Mouse (Mus musculus): ENCODE measurements around the gene Tnfrsf25. TPM values are rescaled to one million over a fixed set of nuclear protein-coding genes. Genes with fewer than 3 reads are reported as not detected.

The Tnfrsf25 gene
- total RNA-seq (2014; rRNA removed) (0.22 and 1.6 TPM in 2 replicates), polyA plus RNA-seq (2015; fragmentation: Nextera tagmentation; extraction: Ambion mirVana) (0.48 and 0.62 TPM in 2 replicates)

DNA sequence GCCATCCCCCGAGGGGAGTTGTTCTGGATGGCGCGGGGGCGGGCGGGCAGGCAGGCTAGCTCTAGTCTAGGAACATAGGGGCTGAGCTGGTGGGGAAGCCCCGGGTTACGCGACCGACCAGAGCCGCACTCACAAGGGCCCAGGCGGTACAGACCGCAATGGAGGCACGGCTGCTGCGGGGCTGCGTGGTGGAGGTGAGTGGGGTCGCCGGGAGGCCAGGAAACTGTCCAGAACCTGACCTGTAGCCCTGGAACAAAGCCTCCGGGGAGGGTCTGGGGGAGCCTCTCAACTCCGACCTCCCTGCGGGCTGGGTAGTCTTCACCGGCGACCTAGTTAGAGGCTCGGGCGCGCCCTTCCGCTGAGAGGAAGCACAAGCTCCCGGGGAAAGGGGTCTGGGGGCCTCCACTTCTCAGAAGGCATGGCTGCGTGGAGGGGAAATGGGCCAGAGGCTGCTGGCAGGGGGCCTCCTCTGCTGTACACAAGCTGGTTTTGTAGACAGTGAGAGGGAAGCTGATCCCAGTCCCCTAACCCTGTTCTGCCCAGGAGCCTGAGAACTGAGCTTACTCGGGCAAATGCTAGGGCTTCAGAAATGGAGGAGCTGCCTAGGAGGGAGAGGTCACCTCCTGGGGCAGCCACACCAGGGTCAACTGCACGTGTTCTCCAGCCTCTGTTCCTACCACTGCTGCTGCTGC, at the start of gene Tnfrsf25:
Tnfrsf25 (plus strand) TSS at position 14 of the 692 bp plus-strand sequence.
- Histone ChIP-seq H3K9ac (replicated peaks; ENCODE audit: low read length) (no peak within 1 kb of the TSS), H3K27ac (no peak within 1 kb of the TSS), H3K36me3 (ENCODE audit: insufficient read depth, low read length) (peaks cover 13% of the 10 kb centered on the region), H3K27me3 (ENCODE audit: insufficient read depth, low read length) (peaks cover 55% of the 10 kb centered on the region), H3K4me3 (ENCODE audit: low read length) (no peak within 1 kb of the TSS), H3K4me2 (ENCODE audit: low read depth, low read length) (peak within 1 kb of the TSS; percentile 26; the same call in 1 of the 2 replicates), H3K4me1 (ENCODE audit: insufficient read depth, low read length) (no peaks in the 10 kb centered on the region), H3K9me3 (ENCODE audit: low read length) (no peaks in the 10 kb centered on the region)
- ATAC-seq (no peak), DNase-seq (ENCODE audit: low spot score) (no peak)
- TF ChIP-seq CTCF (IDR thresholded peaks at IDR 0.05; ENCODE audit: low read depth) = no peak
- WGBS = 5% methylated on average over 30 of the region's 30 CpGs

DNA sequence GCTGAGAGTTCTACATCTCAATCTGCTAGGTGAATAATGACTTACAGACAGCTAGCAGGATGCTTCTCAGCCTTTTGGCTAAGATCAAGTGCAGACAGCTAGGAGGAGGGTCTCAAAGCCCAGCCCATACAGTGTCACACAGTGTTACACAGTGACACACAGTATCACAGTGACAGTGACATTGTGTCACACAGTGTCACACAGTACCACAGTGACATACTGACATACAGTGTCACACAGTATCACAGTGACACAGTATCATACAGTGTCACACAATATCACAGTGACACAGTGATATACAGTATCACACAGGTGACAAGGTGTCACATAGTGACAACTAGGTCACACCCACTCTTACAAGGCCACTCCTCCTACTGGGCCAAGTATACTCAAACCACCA, 48.5 kb upstream of the Tnfrsf25 start:
- no peaks in the 10 kb centered on the region for H3K27me3 ChIP-seq (ENCODE audit: insufficient read depth, low read length)
- no peak overlapping the region for H3K4me3 ChIP-seq (ENCODE audit: low read length)
- TF ChIP-seq CTCF (IDR thresholded peaks at IDR 0.05; ENCODE audit: low read depth) = no peak
- H3K27ac ChIP-seq = no peak overlapping the region
- peak; percentile 46; the same call in 1 of the 2 replicates for ATAC-seq
- H3K36me3 ChIP-seq (ENCODE audit: insufficient read depth, low read length) = no peaks in the 10 kb centered on the region
- no peaks in the 10 kb centered on the region for H3K9me3 ChIP-seq (ENCODE audit: low read length)
- no peak overlapping the region for H3K4me2 ChIP-seq (ENCODE audit: low read depth, low read length)
- H3K9ac ChIP-seq (replicated peaks; ENCODE audit: low read length) = no peak overlapping the region
- no peak for DNase-seq (ENCODE audit: low spot score)
- H3K4me1 ChIP-seq (ENCODE audit: insufficient read depth, low read length) = no peaks in the 10 kb centered on the region

DNA sequence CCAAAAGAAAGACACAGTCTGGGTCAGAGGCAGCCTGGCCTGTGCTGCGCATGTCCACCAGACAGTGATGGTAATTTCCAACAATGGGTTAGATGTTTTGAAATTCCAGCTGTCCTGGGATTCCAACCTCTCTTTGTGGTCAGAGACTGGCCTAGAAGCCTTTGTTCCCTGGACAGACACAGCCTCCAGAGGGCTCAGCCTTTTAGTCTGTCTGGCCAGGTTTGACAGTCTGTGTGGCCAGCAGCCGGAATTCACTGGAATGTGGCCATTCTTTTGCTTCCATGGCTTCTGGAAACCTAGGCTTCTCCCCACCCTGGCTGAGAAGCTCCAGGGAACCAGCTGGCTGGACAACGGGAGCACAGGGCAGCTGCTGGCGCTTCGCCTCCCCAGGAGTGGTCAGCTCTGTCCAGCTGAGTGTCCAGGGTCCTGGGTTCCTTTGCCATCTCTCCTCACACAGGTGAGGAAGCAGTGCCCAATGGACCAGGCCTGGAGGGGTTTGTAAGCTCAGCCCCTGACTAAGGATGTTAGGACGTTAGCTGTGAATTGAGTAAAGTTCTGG, 47.5 kb upstream of the Tnfrsf25 start:
- TF ChIP-seq CTCF (IDR thresholded peaks at IDR 0.05; ENCODE audit: low read depth) = no peak
- WGBS = 64% methylated on average over 6 of the region's 6 CpGs
- Histone ChIP-seq H3K36me3 (ENCODE audit: insufficient read depth, low read length) (no peaks in the 10 kb centered on the region), H3K4me3 (ENCODE audit: low read length) (no peak overlapping the region), H3K27ac (no peak overlapping the region), H3K4me2 (ENCODE audit: low read depth, low read length) (no peak overlapping the region), H3K9me3 (ENCODE audit: low read length) (no peaks in the 10 kb centered on the region), H3K4me1 (ENCODE audit: insufficient read depth, low read length) (0 out of 2 replicates have a peak, but pooled peaks cover under 1% of the 10 kb centered on the region), H3K9ac (replicated peaks; ENCODE audit: low read length) (no peak overlapping the region), H3K27me3 (ENCODE audit: insufficient read depth, low read length) (no peaks in the 10 kb centered on the region)
- DNase-seq (ENCODE audit: low spot score) (no peak), ATAC-seq (no peak)

DNA sequence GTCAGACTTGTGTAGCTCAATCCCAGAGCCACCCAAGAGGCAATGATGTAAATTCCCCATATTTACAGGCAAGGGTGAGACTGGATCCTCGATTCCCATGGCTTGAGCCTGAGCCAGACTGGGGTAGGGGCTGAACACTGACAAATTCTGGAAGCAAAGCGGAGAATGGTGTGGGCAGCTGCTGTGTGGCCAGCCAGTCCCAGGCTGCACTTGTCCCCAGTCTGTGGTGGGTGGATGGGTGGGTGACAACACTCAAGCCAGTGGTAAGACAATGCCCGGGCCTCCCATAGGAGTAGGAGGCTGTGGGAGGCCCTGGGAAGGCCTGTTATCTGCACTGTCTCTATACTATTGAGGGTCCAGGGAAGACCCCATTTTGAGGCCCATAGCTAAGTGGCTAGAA, 46.5 kb upstream of the Tnfrsf25 start:
- H3K36me3 ChIP-seq (ENCODE audit: insufficient read depth, low read length) = no peaks in the 10 kb centered on the region
- no peak overlapping the region for H3K9ac ChIP-seq (replicated peaks; ENCODE audit: low read length)
- H3K4me2 ChIP-seq (ENCODE audit: low read depth, low read length) = no peak overlapping the region
- 0 out of 2 replicates have a peak, but pooled peaks cover 5% of the 10 kb centered on the region for H3K4me1 ChIP-seq (ENCODE audit: insufficient read depth, low read length)
- WGBS = 82% methylated on average over 3 of the region's 3 CpGs
- H3K4me3 ChIP-seq (ENCODE audit: low read length) = no peak overlapping the region
- no peak overlapping the region for H3K27ac ChIP-seq
- ATAC-seq (no peak), DNase-seq (ENCODE audit: low spot score) (no peak)
- TF ChIP-seq CTCF (IDR thresholded peaks at IDR 0.05; ENCODE audit: low read depth) = no peak
- no peaks in the 10 kb centered on the region for H3K9me3 ChIP-seq (ENCODE audit: low read length)
- no peaks in the 10 kb centered on the region for H3K27me3 ChIP-seq (ENCODE audit: insufficient read depth, low read length)

DNA sequence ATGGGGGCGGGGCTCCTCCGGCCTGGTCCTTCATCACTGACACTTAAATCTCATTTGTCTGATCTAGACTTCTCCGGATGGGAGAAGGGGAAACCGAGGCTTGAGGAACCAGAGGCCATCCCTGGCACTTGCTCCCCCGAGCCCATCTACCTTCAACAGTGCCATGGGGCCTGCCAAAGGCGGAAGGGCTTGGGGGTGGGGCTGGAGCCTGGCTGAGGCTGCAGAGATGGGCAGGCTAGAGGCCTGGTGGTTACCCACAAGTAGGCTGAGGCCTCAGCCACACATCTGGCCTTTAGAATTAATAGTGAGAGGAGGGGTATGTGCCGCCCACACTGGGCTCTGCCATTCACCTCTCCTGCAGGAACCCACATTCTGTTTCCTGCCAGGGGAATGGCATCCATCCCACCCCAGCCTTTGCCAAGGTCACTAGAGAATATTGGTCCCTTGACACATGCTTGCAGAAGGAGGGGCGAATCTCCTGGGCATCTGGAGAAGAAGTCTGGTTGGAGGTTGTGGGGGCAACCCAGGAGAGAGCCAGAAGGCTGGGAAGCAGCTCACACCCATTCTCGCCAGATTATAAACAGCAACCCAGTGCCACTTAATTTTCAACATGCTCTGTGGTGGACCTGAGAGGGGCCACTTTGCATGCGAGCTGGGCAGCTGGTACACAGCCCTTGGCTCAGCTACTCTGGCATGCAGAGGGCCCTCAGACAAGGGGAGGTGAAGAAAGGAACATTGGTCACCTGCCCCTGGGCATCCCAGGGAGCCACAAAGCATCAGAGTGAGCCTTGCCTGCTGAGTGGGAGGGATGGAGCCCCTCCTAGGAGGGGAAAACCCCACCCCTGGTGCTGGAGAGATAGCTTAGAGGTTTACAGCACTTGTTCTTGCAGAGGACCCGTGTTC, 45.0 kb upstream of the Tnfrsf25 start:
- DNase-seq (ENCODE audit: low spot score) (no peak), ATAC-seq (peak; percentile 42)
- 69% methylated on average over 11 of the region's 11 CpGs for WGBS
- Histone ChIP-seq H3K4me1 (ENCODE audit: insufficient read depth, low read length) (0 out of 2 replicates have a peak, but pooled peaks cover 5% of the 10 kb centered on the region), H3K4me3 (ENCODE audit: low read length) (no peak overlapping the region), H3K4me2 (ENCODE audit: low read depth, low read length) (no peak overlapping the region), H3K9ac (replicated peaks; ENCODE audit: low read length) (no peak overlapping the region), H3K9me3 (ENCODE audit: low read length) (no peaks in the 10 kb centered on the region), H3K27me3 (ENCODE audit: insufficient read depth, low read length) (no peaks in the 10 kb centered on the region), H3K36me3 (ENCODE audit: insufficient read depth, low read length) (no peaks in the 10 kb centered on the region), H3K27ac (no peak overlapping the region)
- no peak for TF ChIP-seq CTCF (IDR thresholded peaks at IDR 0.05; ENCODE audit: low read depth)

DNA sequence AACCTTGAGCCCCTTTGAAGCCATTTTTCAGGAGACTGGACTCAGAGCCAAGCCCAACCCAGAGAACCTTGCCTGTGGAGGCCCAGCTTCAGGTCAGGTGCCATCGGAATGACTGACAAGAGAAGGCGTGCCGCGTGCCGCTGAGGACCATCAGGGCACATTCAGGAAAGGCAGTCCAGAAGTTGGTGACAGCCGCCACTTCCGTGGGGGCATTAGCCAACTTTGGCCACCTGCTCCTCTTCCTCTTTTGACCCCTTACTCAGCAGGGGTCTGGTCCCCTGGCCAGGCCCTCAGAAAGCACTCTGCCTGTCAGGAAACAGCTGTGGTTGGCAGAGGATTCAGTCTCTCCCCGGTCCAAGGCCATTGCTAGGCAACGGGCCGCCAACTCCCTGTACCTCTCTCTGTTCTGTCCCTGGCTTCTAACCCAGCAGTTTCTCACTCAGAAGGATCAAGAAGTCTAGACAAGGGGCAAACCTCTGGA, 43.6 kb upstream of the Tnfrsf25 start, which contains the start of gene Plekhg5:
Plekhg5 (plus strand) TSS at position 378 of the 481 bp plus-strand sequence.
- peak within 1 kb of the TSS; percentile 18; the same call in 1 of the 2 replicates for H3K4me2 ChIP-seq (ENCODE audit: low read depth, low read length)
- H3K27me3 ChIP-seq (ENCODE audit: insufficient read depth, low read length) = no peaks in the 10 kb centered on the region
- no peak within 1 kb of the TSS for H3K4me3 ChIP-seq (ENCODE audit: low read length)
- H3K9ac ChIP-seq (replicated peaks; ENCODE audit: low read length) = no peak within 1 kb of the TSS
- DNase-seq (ENCODE audit: low spot score) (peak; percentile 66), ATAC-seq (peak; percentile 66)
- 0 out of 2 replicates have a peak, but pooled peaks cover 5% of the 10 kb centered on the region for H3K4me1 ChIP-seq (ENCODE audit: insufficient read depth, low read length)
- no peaks in the 10 kb centered on the region for H3K9me3 ChIP-seq (ENCODE audit: low read length)
- peak within 1 kb of the TSS; percentile 52; the same call in 1 of the 2 replicates for H3K27ac ChIP-seq
- no peak for TF ChIP-seq CTCF (IDR thresholded peaks at IDR 0.05; ENCODE audit: low read depth)
- 30% methylated on average over 10 of the region's 10 CpGs for WGBS
- H3K36me3 ChIP-seq (ENCODE audit: insufficient read depth, low read length) = no peaks in the 10 kb centered on the region
